Mouse (Mus musculus): ENCODE measurements around the gene Omt2b. TPM values are rescaled to one million over a fixed set of nuclear protein-coding genes. Genes with fewer than 3 reads are reported as not detected.
"Not testable (repeated sequence)": the region's sequence is repeated elsewhere in the genome, so short reads cannot be mapped to it uniquely, and the experiment has no call there.

The Omt2b gene
- polyA plus RNA-seq, 1 experiment from 2014 or later, result not detected

DNA sequence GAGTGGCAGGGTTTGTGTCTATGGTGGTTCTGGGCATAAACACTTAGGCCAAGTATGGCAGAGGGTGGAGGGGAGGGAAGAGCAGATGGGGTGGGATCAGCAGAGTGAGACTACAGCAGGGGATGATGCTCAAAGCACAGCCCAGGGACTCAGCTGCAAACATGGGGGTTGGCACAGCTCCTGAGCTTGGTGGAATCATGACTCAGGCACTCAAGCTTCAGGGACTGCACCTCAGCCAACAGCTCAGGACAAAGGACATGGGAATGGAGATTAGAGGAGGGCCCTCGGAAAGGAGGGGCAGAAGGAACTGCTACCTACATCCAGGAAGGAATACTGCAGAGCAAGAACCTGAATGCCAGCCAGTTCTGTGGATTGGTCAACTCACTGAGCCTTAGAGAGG lies 28.2 kb upstream of the Omt2b start:
- H3K27ac ChIP-seq (ENCODE audit: low read depth, low read length); H3K4me2 ChIP-seq; H3K4me3 ChIP-seq (ENCODE audit: low read depth, low read length); H3K9me3 ChIP-seq (replicated peaks; ENCODE audit: control insufficient read depth, low read length); ATAC-seq (replicated peaks; ENCODE audit: insufficient number of reproducible peaks, low FRiP score, low TSS enrichment); H3K4me1 ChIP-seq (ENCODE audit: control insufficient read depth, insufficient read depth, low read length); H3K9ac ChIP-seq (ENCODE audit: low read depth, low read length); H3K36me3 ChIP-seq (ENCODE audit: control insufficient read depth, insufficient read depth, low read length); H3K27me3 ChIP-seq (ENCODE audit: control insufficient read depth, insufficient read depth, low read length): not testable (repeated sequence)
- 69% methylated on average over 1 of the region's 1 CpGs for WGBS (ENCODE audit: insufficient replicate concordance)

DNA sequence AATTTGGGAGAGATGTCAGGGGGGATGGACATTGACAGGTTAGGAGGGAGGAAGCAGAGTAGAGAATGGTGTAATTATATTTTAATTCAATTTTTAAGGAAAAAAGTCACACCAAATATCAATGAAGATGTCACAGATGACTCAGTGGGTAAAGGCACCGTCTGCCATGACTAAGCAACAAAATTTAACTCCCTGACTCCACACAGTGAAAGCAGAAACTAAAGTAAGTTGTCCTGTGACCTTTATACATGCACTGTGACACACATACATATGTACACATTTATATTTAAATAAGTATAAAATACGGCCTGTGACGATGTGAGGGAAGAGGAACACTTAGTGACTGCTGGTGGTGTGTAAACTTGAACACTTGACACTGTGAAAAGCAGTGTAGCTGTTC lies 19.3 kb upstream of the Omt2b start:
- not testable (repeated sequence) for H3K4me1 ChIP-seq (ENCODE audit: control insufficient read depth, insufficient read depth, low read length); H3K36me3 ChIP-seq (ENCODE audit: control insufficient read depth, insufficient read depth, low read length); H3K4me2 ChIP-seq; H3K4me3 ChIP-seq (ENCODE audit: low read depth, low read length); H3K9me3 ChIP-seq (replicated peaks; ENCODE audit: control insufficient read depth, low read length); H3K27me3 ChIP-seq (ENCODE audit: control insufficient read depth, insufficient read depth, low read length); H3K27ac ChIP-seq (ENCODE audit: low read depth, low read length); ATAC-seq (replicated peaks; ENCODE audit: insufficient number of reproducible peaks, low FRiP score, low TSS enrichment); H3K9ac ChIP-seq (ENCODE audit: low read depth, low read length)
- WGBS (ENCODE audit: insufficient replicate concordance), result 86% methylated on average over 3 of the region's 3 CpGs

DNA sequence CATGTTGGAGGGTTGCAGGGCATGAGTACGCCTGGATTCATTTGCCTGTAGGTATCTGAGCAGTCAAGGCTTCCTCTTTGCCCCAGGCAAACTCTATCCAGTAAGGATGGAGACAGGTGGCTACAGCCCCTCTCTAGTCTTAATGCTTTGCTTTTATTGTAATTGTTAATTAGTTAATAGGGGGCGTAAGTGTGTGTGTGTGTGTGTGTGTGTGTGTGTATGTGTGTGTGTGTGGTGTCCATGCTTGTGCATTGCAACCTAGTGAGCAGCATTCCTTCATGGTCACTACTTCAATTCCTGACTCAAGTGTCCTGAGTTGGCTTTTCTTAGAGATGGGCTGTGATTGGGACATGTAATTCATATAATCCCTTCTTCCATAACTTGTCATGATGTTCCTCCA lies 12.7 kb upstream of the Omt2b start, which contains the start of gene Omt2a:
Omt2a (minus strand) TSS at position 101 of the 400 bp plus-strand sequence.
- Histone ChIP-seq H3K36me3 (ENCODE audit: control insufficient read depth, insufficient read depth, low read length) (no peaks in the 10 kb centered on the region), H3K4me2 (no peak within 1 kb of the TSS), H3K9me3 (replicated peaks; ENCODE audit: control insufficient read depth, low read length) (no peaks in the 10 kb centered on the region), H3K27ac (ENCODE audit: low read depth, low read length) (no peak within 1 kb of the TSS), H3K27me3 (ENCODE audit: control insufficient read depth, insufficient read depth, low read length) (no peaks in the 10 kb centered on the region), H3K4me1 (ENCODE audit: control insufficient read depth, insufficient read depth, low read length) (no peaks in the 10 kb centered on the region), H3K4me3 (ENCODE audit: low read depth, low read length) (no peak within 1 kb of the TSS), H3K9ac (ENCODE audit: low read depth, low read length) (no peak within 1 kb of the TSS)
- 66% methylated on average over 2 of the region's 2 CpGs for WGBS (ENCODE audit: insufficient replicate concordance)
- no peak for ATAC-seq (replicated peaks; ENCODE audit: insufficient number of reproducible peaks, low FRiP score, low TSS enrichment)

DNA sequence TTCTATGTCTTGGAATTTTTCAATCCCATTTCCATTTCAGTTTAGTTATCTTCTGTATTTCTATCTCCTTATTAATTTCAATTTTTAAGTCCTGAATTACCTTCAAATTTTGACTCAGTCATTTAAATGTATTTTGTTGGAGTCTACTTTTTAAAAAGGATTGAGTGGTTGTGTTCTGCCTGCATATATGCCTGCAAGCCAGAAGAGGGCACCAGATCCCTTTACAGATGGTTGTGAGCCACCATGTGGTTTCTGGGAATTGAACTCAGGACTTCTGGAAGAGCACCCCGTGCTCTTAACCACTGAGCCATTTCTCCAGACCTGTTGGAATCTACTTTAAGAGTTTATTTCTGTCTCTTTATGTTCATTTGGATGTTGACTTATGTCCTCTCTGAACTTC lies 7.9 kb upstream of the Omt2b start:
- 20% methylated on average over 1 of the region's 1 CpGs for WGBS (ENCODE audit: insufficient replicate concordance)
- Histone ChIP-seq H3K4me3 (ENCODE audit: low read depth, low read length) (no peak overlapping the region), H3K9ac (ENCODE audit: low read depth, low read length) (no peak overlapping the region), H3K9me3 (replicated peaks; ENCODE audit: control insufficient read depth, low read length) (no peaks in the 10 kb centered on the region), H3K36me3 (ENCODE audit: control insufficient read depth, insufficient read depth, low read length) (no peaks in the 10 kb centered on the region), H3K4me2 (no peak overlapping the region), H3K27ac (ENCODE audit: low read depth, low read length) (no peak overlapping the region), H3K27me3 (ENCODE audit: control insufficient read depth, insufficient read depth, low read length) (no peaks in the 10 kb centered on the region), H3K4me1 (ENCODE audit: control insufficient read depth, insufficient read depth, low read length) (no peaks in the 10 kb centered on the region)
- no peak for ATAC-seq (replicated peaks; ENCODE audit: insufficient number of reproducible peaks, low FRiP score, low TSS enrichment)

DNA sequence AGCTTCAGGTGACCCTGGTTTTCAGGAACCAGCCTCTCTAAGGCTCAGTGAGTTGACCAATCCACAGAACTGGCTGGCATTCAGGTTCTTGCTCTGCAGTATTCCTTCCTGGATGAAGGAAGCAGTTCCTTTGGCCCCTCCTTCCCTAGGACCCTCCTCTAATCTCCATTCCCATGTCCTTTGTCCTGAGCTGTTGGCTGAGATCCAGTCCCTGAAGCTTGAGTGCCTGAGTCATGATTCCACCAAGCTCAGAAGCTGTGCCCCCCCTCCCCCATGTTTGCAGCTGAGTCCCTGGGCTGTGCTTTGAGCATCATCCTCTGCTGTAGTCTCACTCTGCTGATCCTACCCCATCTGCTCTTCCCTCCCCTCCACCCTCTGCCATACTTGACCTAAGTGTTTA lies 9.7 kb downstream of the Omt2b start:
- not testable (repeated sequence) for H3K4me2 ChIP-seq; H3K9ac ChIP-seq (ENCODE audit: low read depth, low read length); H3K27ac ChIP-seq (ENCODE audit: low read depth, low read length); H3K4me3 ChIP-seq (ENCODE audit: low read depth, low read length); H3K27me3 ChIP-seq (ENCODE audit: control insufficient read depth, insufficient read depth, low read length); ATAC-seq (replicated peaks; ENCODE audit: insufficient number of reproducible peaks, low FRiP score, low TSS enrichment); H3K36me3 ChIP-seq (ENCODE audit: control insufficient read depth, insufficient read depth, low read length); H3K9me3 ChIP-seq (replicated peaks; ENCODE audit: control insufficient read depth, low read length); H3K4me1 ChIP-seq (ENCODE audit: control insufficient read depth, insufficient read depth, low read length)

DNA sequence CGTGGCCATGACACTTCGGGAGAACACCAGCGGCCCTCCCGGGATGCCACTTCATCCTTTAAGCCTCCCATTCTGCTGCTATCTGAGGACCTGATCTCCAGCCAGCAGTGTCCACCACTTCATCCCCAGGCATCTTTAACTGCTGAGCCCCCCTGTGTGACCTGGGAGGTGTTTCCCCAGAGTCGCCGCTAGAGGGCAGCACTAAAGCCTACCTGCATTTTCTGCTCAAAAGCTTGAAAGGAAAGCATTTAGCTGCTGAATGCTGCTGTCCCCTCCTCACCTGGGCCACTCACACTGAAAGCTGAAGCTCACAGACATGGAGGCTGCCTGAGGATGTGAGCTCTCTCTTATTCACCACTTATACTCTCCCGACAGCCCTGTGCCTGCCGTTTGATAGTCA lies 12.9 kb downstream of the Omt2b start:
- not testable (repeated sequence) for ATAC-seq (replicated peaks; ENCODE audit: insufficient number of reproducible peaks, low FRiP score, low TSS enrichment); H3K27me3 ChIP-seq (ENCODE audit: control insufficient read depth, insufficient read depth, low read length); H3K4me2 ChIP-seq; H3K36me3 ChIP-seq (ENCODE audit: control insufficient read depth, insufficient read depth, low read length); H3K4me3 ChIP-seq (ENCODE audit: low read depth, low read length); H3K9ac ChIP-seq (ENCODE audit: low read depth, low read length); H3K27ac ChIP-seq (ENCODE audit: low read depth, low read length); H3K4me1 ChIP-seq (ENCODE audit: control insufficient read depth, insufficient read depth, low read length); H3K9me3 ChIP-seq (replicated peaks; ENCODE audit: control insufficient read depth, low read length)
- WGBS (ENCODE audit: insufficient replicate concordance), result 14% methylated on average over 8 of the region's 8 CpGs

DNA sequence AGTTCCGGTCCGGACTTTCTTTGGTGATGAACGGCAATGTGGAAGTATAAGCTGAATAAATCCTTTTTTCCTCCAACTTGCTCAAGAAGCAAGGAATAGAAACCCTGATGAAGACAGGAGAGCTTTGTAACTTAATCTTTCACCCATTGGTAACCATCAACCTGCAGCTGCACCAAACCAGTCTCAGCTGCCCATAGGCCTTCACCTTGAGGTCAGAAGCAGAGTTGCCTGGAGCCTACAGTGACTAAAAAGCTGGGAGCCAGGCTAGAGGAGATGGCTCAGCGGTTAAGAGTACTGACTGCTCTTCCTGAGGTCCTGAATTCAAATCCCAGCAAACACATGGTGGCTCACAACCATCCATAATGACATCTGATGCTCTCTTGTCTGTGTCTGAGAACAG lies 15.1 kb downstream of the Omt2b start:
- H3K4me1 ChIP-seq (ENCODE audit: control insufficient read depth, insufficient read depth, low read length); H3K4me3 ChIP-seq (ENCODE audit: low read depth, low read length); H3K9ac ChIP-seq (ENCODE audit: low read depth, low read length); ATAC-seq (replicated peaks; ENCODE audit: insufficient number of reproducible peaks, low FRiP score, low TSS enrichment); H3K4me2 ChIP-seq; H3K27ac ChIP-seq (ENCODE audit: low read depth, low read length); H3K36me3 ChIP-seq (ENCODE audit: control insufficient read depth, insufficient read depth, low read length); H3K9me3 ChIP-seq (replicated peaks; ENCODE audit: control insufficient read depth, low read length); H3K27me3 ChIP-seq (ENCODE audit: control insufficient read depth, insufficient read depth, low read length): not testable (repeated sequence)
- 87% methylated on average over 4 of the region's 4 CpGs for WGBS (ENCODE audit: insufficient replicate concordance)

DNA sequence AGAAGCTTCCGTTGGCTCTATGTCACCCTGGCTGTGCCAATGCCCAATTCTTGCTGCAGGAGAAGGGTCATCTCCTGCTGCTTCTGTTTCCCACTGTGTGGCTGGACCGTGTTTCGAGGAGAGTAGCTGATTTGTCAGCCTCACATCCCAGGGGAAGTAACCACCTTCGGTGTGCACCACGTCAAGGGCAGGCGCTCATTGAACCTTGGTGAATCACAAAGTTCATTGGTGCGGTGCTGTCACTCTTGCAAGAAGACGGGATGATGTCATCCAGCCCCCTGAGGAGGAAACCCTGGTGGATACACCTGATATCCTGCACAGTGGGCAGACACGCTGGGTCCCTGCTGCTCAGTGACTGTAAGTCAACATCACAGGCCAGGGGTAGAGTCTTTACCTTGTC lies 15.7 kb downstream of the Omt2b start:
- 79% methylated on average over 9 of the region's 9 CpGs for WGBS (ENCODE audit: insufficient replicate concordance)
- H3K9me3 ChIP-seq (replicated peaks; ENCODE audit: control insufficient read depth, low read length); H3K27ac ChIP-seq (ENCODE audit: low read depth, low read length); H3K4me2 ChIP-seq; ATAC-seq (replicated peaks; ENCODE audit: insufficient number of reproducible peaks, low FRiP score, low TSS enrichment); H3K9ac ChIP-seq (ENCODE audit: low read depth, low read length); H3K4me3 ChIP-seq (ENCODE audit: low read depth, low read length); H3K4me1 ChIP-seq (ENCODE audit: control insufficient read depth, insufficient read depth, low read length); H3K36me3 ChIP-seq (ENCODE audit: control insufficient read depth, insufficient read depth, low read length); H3K27me3 ChIP-seq (ENCODE audit: control insufficient read depth, insufficient read depth, low read length): not testable (repeated sequence)

DNA sequence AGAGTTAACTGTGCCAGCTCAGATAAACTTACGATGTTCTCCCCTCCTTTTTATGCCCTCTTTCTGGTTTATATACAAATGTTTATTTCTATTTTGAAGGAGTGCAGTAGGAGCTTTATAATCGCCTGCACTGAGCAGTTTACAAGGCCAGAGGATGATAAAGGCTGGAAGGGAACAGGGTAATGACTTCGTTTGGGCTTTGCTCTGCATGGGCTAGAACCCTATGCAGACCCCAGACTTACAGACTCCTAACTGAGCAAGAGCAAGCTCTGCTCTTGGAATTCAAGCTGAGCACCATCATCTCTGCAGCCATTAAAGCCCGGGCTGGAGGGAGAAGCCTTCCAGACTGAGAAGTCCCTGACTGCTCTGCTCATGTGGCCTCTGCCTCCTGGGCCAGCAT lies 17.8 kb downstream of the Omt2b start:
- not testable (repeated sequence) for H3K36me3 ChIP-seq (ENCODE audit: control insufficient read depth, insufficient read depth, low read length); H3K9ac ChIP-seq (ENCODE audit: low read depth, low read length); ATAC-seq (replicated peaks; ENCODE audit: insufficient number of reproducible peaks, low FRiP score, low TSS enrichment); H3K4me3 ChIP-seq (ENCODE audit: low read depth, low read length); H3K9me3 ChIP-seq (replicated peaks; ENCODE audit: control insufficient read depth, low read length); H3K4me1 ChIP-seq (ENCODE audit: control insufficient read depth, insufficient read depth, low read length); H3K4me2 ChIP-seq; H3K27ac ChIP-seq (ENCODE audit: low read depth, low read length); H3K27me3 ChIP-seq (ENCODE audit: control insufficient read depth, insufficient read depth, low read length)
- 43% methylated on average over 3 of the region's 4 CpGs for WGBS (ENCODE audit: insufficient replicate concordance)
